Mouse (Mus musculus) G1E (cell line): ENCODE measurements around the gene Celf2.

Experiments used
- CTCF ChIP-seq: IDR thresholded peaks from 2 replicates; pipeline ENCODE4 v1.5.1; 2012; ENCODE audit warnings: low read depth, low read length, inconsistent platforms, mixed read lengths
- GATA1 ChIP-seq: IDR thresholded peaks from 2 replicates; pipeline ENCODE4 v1.6.1; 2012; ENCODE audit warnings: borderline replicate concordance, low read length, inconsistent platforms, mixed read lengths
- GATA2 ChIP-seq: IDR thresholded peaks from 2 replicates; pipeline ENCODE4 v1.6.1; 2012; ENCODE audit warnings: low read depth, low read length, inconsistent platforms, borderline replicate concordance
- POLR2AphosphoS5 ChIP-seq: IDR thresholded peaks from 2 replicates; pipeline ENCODE4 v1.6.1; 2012; ENCODE audit warnings: low read depth, low read length, inconsistent platforms; ENCODE audit not compliant: insufficient replicate concordance
- TAL1 ChIP-seq: conservative IDR thresholded peaks from 2 replicates; pipeline ENCODE4 v1.6.1; 2012; ENCODE audit warnings: low read depth, low read length, inconsistent platforms, mixed read lengths

GRCm38 (mm10) chr2:7017384-7018113, 491.8 kb downstream of the Celf2 start:
- TF ChIP-seq TAL1 (no peak), CTCF (no peak), GATA1 (no peak), POLR2AphosphoS5 (no peak), GATA2 (no peak)
